Mouse (Mus musculus): Measurements from ENCODE around the gene Tnfrsf21. TPM values are rescaled to one million over a fixed set of nuclear protein-coding genes. Genes with fewer than 3 reads are reported as not detected.

Gene Tnfrsf21
- polyA plus RNA-seq, 1 experiment from 2014 or later: 32.9 TPM

GRCm38 (mm10) chr17:43081225-43081624 is 64.9 kb downstream of the Tnfrsf21 start:
- Histone ChIP-seq H3K4me2 (replicated peaks) (no peak overlapping the region), H3K27ac (replicated peaks) (no peak overlapping the region), H3K4me3 (replicated peaks) (no peak overlapping the region), H3K9ac (no peak overlapping the region), H3K27me3 (no peaks in the 10 kb centered on the region), H3K4me1 (peaks cover 10% of the 10 kb centered on the region), H3K36me3 (peaks cover 7% of the 10 kb centered on the region), H3K9me3 (replicated peaks) (no peaks in the 10 kb centered on the region)
- WGBS: 83% methylated on average over 5 of the region's 5 CpGs
- ATAC-seq (ENCODE audit: insufficient number of reproducible peaks, low FRiP score, low TSS enrichment, low read depth): no peak

- 74% methylated on average over 6 of the region's 6 CpGs for WGBS
- H3K4me2 ChIP-seq (replicated peaks): no peak overlapping the region
- no peaks in the 10 kb centered on the region for H3K27me3 ChIP-seq
- H3K9ac ChIP-seq: no peak overlapping the region
- no peaks in the 10 kb centered on the region for H3K9me3 ChIP-seq (replicated peaks)
- peaks cover 7% of the 10 kb centered on the region for H3K4me1 ChIP-seq
- peaks cover 10% of the 10 kb centered on the region for H3K36me3 ChIP-seq
- no peak for ATAC-seq (ENCODE audit: insufficient number of reproducible peaks, low FRiP score, low TSS enrichment, low read depth)
- no peak overlapping the region for H3K4me3 ChIP-seq (replicated peaks)
- H3K27ac ChIP-seq (replicated peaks): no peak overlapping the region
These were observed 73.1 kb downstream of the Tnfrsf21 start for GRCm38 (mm10) chr17:43089496-43089895.

- Histone ChIP-seq H3K4me3 (replicated peaks) (no peak overlapping the region), H3K27ac (replicated peaks) (no peak overlapping the region), H3K4me2 (replicated peaks) (no peak overlapping the region), H3K9ac (no peak overlapping the region), H3K4me1 (peaks cover 7% of the 10 kb centered on the region), H3K27me3 (no peaks in the 10 kb centered on the region), H3K36me3 (peaks cover 3% of the 10 kb centered on the region; the same call in 1 of the 2 replicates), H3K9me3 (replicated peaks) (no peaks in the 10 kb centered on the region)
- 89% methylated on average over 3 of the region's 3 CpGs for WGBS
- ATAC-seq (ENCODE audit: insufficient number of reproducible peaks, low FRiP score, low TSS enrichment, low read depth): no peak
These were observed 74.8 kb downstream of the Tnfrsf21 start for GRCm38 (mm10) chr17:43090948-43091724.

GRCm38 (mm10) chr17:43092280-43092995 is 76.1 kb downstream of the Tnfrsf21 start:
- Histone ChIP-seq H3K4me1 (peaks cover 7% of the 10 kb centered on the region), H3K36me3 (no peaks in the 10 kb centered on the region), H3K4me3 (replicated peaks) (no peak overlapping the region), H3K27ac (replicated peaks) (no peak overlapping the region), H3K4me2 (replicated peaks) (no peak overlapping the region), H3K27me3 (no peaks in the 10 kb centered on the region), H3K9ac (no peak overlapping the region), H3K9me3 (replicated peaks) (no peaks in the 10 kb centered on the region)
- WGBS: 33% methylated on average over 8 of the region's 8 CpGs
- ATAC-seq (ENCODE audit: insufficient number of reproducible peaks, low FRiP score, low TSS enrichment, low read depth): no peak

- ATAC-seq (ENCODE audit: insufficient number of reproducible peaks, low FRiP score, low TSS enrichment, low read depth): no peak
- Histone ChIP-seq H3K4me1 (peaks cover 7% of the 10 kb centered on the region), H3K9ac (no peak overlapping the region), H3K4me2 (replicated peaks) (no peak overlapping the region), H3K27me3 (no peaks in the 10 kb centered on the region), H3K36me3 (no peaks in the 10 kb centered on the region), H3K4me3 (replicated peaks) (no peak overlapping the region), H3K9me3 (replicated peaks) (no peaks in the 10 kb centered on the region), H3K27ac (replicated peaks) (no peak overlapping the region)
- 32% methylated on average over 2 of the region's 2 CpGs for WGBS
These were observed 77.9 kb downstream of the Tnfrsf21 start for GRCm38 (mm10) chr17:43094285-43094684.

- no peak overlapping the region for H3K4me3 ChIP-seq (replicated peaks)
- H3K27me3 ChIP-seq: no peaks in the 10 kb centered on the region
- H3K36me3 ChIP-seq: no peaks in the 10 kb centered on the region
- 67% methylated on average over 4 of the region's 4 CpGs for whole genome bisulfite sequencing
- no peaks in the 10 kb centered on the region for H3K9me3 ChIP-seq (replicated peaks)
- H3K4me1 ChIP-seq: peaks cover 7% of the 10 kb centered on the region
- no peak overlapping the region for H3K9ac ChIP-seq
- no peak overlapping the region for H3K4me2 ChIP-seq (replicated peaks)
- no peak overlapping the region for H3K27ac ChIP-seq (replicated peaks)
- no peak for ATAC-seq (ENCODE audit: insufficient number of reproducible peaks, low FRiP score, low TSS enrichment, low read depth)
These were observed 80.8 kb downstream of the Tnfrsf21 start for GRCm38 (mm10) chr17:43097101-43097688.

GRCm38 (mm10) chr17:43106108-43106507 is 89.8 kb downstream of the Tnfrsf21 start:
- no peaks in the 10 kb centered on the region for H3K36me3 ChIP-seq
- 80% methylated on average over 3 of the region's 3 CpGs for WGBS

GRCm38 (mm10) chr17:43107338-43107737 is 91.0 kb downstream of the Tnfrsf21 start:
- ATAC-seq (ENCODE audit: insufficient number of reproducible peaks, low FRiP score, low TSS enrichment, low read depth): no peak
- Histone ChIP-seq H3K9ac (no peak overlapping the region), H3K27ac (replicated peaks) (no peak overlapping the region), H3K36me3 (no peaks in the 10 kb centered on the region), H3K4me2 (replicated peaks) (no peak overlapping the region), H3K9me3 (replicated peaks) (no peaks in the 10 kb centered on the region), H3K4me1 (no peaks in the 10 kb centered on the region), H3K4me3 (replicated peaks) (no peak overlapping the region), H3K27me3 (no peaks in the 10 kb centered on the region)
- WGBS: 88% methylated on average over 5 of the region's 5 CpGs

More at GRCm38 (mm10) chr17:43106108-43106507, 89.8 kb downstream of the Tnfrsf21 start:
- Histone ChIP-seq H3K4me3 (replicated peaks) (no peak overlapping the region), H3K27ac (replicated peaks) (no peak overlapping the region), H3K4me2 (replicated peaks) (no peak overlapping the region), H3K27me3 (no peaks in the 10 kb centered on the region), H3K4me1 (no peaks in the 10 kb centered on the region), H3K9ac (no peak overlapping the region), H3K9me3 (replicated peaks) (no peaks in the 10 kb centered on the region)
- ATAC-seq (ENCODE audit: insufficient number of reproducible peaks, low FRiP score, low TSS enrichment, low read depth): no peak

- ATAC-seq (ENCODE audit: insufficient number of reproducible peaks, low FRiP score, low TSS enrichment, low read depth): no peak
- Histone ChIP-seq H3K27ac (replicated peaks) (no peak overlapping the region), H3K4me2 (replicated peaks) (no peak overlapping the region), H3K36me3 (no peaks in the 10 kb centered on the region), H3K27me3 (no peaks in the 10 kb centered on the region), H3K9me3 (replicated peaks) (no peaks in the 10 kb centered on the region), H3K9ac (no peak overlapping the region), H3K4me1 (no peaks in the 10 kb centered on the region), H3K4me3 (replicated peaks) (no peak overlapping the region)
- 62% methylated on average over 4 of the region's 4 CpGs for WGBS
These were observed 93.1 kb downstream of the Tnfrsf21 start for GRCm38 (mm10) chr17:43109501-43109900.

- Histone ChIP-seq H3K4me3 (replicated peaks) (no peak overlapping the region), H3K36me3 (no peaks in the 10 kb centered on the region), H3K27me3 (no peaks in the 10 kb centered on the region), H3K27ac (replicated peaks) (no peak overlapping the region), H3K4me2 (replicated peaks) (no peak overlapping the region), H3K4me1 (no peaks in the 10 kb centered on the region), H3K9ac (no peak overlapping the region), H3K9me3 (replicated peaks) (no peaks in the 10 kb centered on the region)
- 79% methylated on average over 9 of the region's 9 CpGs for WGBS
- ATAC-seq (ENCODE audit: insufficient number of reproducible peaks, low FRiP score, low TSS enrichment, low read depth): no peak
These were observed 94.0 kb downstream of the Tnfrsf21 start for GRCm38 (mm10) chr17:43110168-43110885.

- 76% methylated on average over 9 of the region's 9 CpGs for WGBS
- H3K27me3 ChIP-seq: no peaks in the 10 kb centered on the region
These were observed 97.1 kb downstream of the Tnfrsf21 start for GRCm38 (mm10) chr17:43113391-43113984.

More at GRCm38 (mm10) chr17:43113391-43113984, 97.1 kb downstream of the Tnfrsf21 start:
- no peak overlapping the region for H3K9ac ChIP-seq
- no peaks in the 10 kb centered on the region for H3K9me3 ChIP-seq (replicated peaks)
- no peaks in the 10 kb centered on the region for H3K36me3 ChIP-seq
- no peak overlapping the region for H3K27ac ChIP-seq (replicated peaks)
- ATAC-seq (ENCODE audit: insufficient number of reproducible peaks, low FRiP score, low TSS enrichment, low read depth): no peak
- H3K4me1 ChIP-seq: no peaks in the 10 kb centered on the region
- no peak overlapping the region for H3K4me3 ChIP-seq (replicated peaks)
- H3K4me2 ChIP-seq (replicated peaks): no peak overlapping the region
